Mouse (Mus musculus) WW6 (cell line): Measurements from ENCODE around the gene Marc2.
A peak's percentile ranks its signal among the peaks of the same experiment; 100 is the strongest.

Source experiments
- DNase-seq: peaks from one replicate; pipeline ENCODE4 v3.0.0-alpha.2; 2013; ENCODE audit warnings: low read depth, low spot score

Gene Marc2

DNA sequence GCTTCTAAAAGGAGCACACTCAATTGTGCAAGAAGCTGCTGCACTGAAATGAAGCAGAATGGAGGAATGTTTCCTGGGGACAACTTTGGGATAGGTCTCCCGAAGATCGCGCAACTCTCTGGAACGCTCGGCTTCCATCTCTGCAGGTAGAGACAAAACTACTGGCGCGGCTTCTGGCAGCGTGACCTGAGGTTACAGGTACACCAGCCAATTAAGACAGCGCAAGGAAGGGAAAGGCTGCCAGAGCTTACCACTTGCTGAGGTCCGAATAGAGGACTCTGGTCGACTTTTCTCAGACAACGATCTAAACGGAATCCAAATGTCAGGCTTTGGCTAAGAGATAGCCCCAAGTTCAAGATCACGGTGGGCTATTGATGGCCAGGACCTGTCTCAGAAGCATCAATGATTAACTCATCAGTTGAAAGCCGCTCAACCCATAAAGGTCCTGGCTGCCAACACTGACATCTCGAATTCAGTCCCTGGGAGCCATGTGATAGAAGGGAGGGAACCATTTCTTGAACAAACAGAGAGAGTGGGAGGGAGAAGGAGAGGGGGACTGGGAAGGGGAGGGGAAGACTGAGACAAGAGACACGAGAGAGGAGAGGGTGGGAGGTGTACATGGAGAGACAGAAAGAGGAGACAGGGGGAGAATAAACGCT lies at the start of gene Marc2:
Gene Marc2, minus strand, starts transcription at position 360 of the 659 bp plus-strand sequence.
- no peak for DNase-seq

- no peak for DNase-seq
Observed at GRCm38 (mm10) chr1:184891998-184892397, 45.7 kb upstream of the Marc2 start.

GRCm38 (mm10) chr1:184889454-184889853 lies 43.2 kb upstream of the Marc2 start:
- DNase-seq = no peak

DNA sequence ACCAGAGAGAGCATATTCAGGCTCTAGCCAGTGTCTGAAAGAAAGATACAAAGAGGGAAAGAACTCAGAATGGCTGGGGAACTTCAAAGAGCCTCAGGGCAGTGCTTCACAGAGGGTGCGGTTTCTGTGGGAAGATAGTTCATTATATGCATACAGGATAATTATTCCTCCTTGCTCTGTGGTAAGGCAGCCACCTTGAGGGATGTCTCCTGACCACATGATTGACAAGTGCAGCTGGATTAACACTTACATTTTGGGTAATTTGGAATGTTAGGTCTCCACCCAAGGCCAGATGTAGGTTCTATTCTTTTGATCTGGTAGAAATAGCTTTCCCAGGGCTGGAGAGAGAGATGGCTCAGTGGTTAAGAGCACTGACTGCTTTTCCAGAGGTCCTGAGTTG lies 39.9 kb upstream of the Marc2 start:
- DNase-seq = no peak

DNA sequence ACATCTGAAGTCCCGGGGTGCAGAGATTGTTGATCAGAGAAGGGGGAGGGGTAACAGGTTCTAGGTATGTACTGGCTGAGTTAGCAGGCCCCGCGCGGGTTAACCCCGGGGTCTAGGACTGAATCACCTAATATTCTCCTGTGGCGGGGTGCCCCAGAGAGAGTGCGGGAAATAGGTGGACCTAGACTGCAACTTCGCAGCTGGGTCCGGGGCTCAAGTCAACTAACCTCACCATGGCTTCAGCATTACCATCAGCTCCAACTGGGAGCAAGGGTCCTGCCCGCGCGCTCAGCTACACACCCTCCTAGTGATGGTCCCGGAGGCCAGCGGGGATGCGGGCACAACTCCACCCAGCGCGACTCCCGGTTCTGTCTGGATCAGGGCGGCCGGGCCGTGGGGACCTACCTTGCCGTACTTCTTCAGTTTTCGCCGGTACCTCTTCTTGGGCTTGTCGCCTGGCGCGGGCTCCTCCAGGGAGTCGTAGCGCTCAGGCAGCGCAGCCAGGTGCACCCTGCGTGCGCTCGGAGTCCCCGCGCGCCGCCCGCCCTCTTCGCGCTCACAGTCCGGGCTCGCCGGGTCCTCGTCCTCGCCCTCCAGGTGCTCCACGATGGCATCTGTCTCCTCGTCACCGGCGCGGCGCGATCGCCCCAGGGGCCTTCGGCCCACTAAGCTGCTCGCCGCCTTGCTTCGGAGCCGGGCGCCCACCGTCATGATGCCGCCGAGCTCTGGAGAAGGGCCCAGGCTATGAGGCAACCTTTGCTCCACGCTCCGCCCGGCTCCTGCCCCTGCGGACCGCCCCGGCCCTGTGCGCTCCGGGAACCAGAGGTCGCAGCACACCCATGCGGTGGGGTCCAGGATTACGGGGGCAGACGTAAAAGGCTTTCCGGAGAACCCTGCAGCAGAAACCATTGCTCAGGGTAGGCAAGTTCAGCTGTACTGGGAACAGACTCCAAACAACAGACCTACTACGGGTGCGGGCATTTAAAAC lies 36.3 kb upstream of the Marc2 start, which contains the start of gene C130074G19Rik:
Gene C130074G19Rik, minus strand, starts transcription at position 938 of the 988 bp plus-strand sequence.
- peak; percentile 75 for DNase-seq

DNA sequence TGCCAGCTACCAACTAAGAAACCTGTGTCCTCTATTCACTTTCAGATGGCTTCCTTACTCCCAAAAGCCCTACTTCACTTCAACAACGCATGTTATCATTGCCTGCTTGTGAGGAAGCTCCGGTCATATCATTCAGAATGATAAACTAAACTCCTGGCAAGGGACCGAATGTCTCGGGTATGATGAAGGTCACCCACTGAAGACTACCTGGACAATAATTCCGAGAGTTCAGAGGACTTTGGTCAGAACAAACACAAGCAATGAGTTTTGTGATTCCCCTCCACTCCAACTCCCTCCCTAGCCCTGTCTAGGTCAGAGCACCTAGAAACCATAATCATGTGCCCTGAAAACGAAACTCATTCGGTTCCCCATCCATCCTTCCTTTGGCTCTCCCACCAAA lies 35.6 kb upstream of the Marc2 start:
- no peak for DNase-seq

GRCm38 (mm10) chr1:184881211-184881610 lies 35.0 kb upstream of the Marc2 start:
- DNase-seq = no peak

DNA sequence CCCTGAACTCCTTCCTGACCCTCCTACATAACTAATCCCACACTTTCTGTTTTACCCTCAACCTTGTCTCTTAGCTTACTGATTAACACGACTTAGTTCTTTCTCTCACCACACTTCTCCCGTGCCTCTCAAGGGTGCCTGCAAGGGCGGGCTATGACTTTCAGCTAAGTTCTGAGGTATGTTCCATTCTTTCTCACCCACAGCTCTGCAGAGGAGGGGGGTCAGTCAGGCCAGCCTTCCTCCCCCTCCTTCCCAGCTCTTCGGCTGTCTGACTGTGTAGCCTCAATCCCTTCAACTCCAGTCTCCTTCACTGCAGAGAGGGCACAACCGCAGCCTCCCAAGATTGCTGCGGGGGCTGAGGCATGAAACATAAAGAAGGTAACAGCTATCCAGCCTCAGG lies 32.6 kb upstream of the Marc2 start:
- no peak for DNase-seq

GRCm38 (mm10) chr1:184877306-184877705 lies 31.1 kb upstream of the Marc2 start:
- no peak for DNase-seq

DNA sequence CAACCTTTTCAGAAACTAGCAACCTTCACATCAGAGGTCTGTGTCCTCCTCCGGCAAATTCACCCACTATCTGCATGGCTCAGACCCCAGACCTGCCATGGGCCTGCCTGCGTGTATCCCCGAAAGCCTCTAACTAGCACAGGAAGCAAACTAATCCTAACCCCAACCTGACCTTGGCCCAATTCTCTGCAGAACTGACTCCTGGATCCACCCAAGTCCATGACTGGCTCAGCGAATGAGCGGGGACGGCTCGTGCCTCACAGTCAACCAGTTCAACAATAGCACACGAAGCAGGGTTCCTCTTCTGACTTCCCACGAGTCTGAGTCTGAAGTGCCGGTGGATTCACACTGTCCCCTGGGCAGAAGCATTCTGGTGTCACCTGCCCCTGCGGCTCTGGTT lies 27.7 kb upstream of the Marc2 start:
- DNase-seq = no peak

DNA sequence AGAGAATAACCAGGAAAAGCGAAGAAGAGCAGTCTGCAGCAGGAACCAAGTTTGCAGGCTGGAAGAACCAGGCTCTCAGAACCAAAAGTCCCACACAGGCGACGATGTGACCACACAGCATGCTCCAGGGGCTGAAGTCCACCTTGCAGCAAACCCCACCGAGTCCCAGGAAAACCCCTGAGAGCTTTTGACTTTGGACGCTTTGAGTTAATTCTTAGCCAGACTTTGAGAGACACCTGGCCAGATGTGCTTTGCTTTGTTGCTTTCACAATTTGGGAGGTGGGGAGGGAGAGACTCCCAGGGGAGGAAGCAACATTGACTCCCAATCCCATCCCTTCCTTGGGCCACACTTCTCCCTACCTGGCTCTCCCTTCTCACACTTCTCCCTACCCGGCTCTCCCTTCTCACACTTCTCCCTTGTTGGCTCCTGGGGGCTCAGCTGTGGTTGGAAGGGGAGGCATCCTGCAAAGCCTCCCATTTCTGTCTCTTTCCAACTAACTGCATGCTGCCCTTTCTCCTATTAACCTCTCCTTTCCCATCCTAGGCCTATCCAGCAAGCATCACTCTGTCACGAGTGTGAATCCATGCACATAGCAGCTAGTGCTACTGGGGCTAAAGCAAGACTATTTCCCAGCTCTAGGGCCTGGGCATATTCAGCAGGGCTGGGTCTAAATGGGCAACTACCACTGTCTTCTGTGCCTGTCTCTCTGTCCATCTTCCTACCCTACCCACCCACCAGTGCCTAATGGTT lies 26.0 kb upstream of the Marc2 start:
- DNase-seq = no peak

GRCm38 (mm10) chr1:184871506-184871905 lies 25.3 kb upstream of the Marc2 start:
- DNase-seq = no peak

- no peak for DNase-seq
Observed at GRCm38 (mm10) chr1:184870646-184871385, 24.6 kb upstream of the Marc2 start.

DNA sequence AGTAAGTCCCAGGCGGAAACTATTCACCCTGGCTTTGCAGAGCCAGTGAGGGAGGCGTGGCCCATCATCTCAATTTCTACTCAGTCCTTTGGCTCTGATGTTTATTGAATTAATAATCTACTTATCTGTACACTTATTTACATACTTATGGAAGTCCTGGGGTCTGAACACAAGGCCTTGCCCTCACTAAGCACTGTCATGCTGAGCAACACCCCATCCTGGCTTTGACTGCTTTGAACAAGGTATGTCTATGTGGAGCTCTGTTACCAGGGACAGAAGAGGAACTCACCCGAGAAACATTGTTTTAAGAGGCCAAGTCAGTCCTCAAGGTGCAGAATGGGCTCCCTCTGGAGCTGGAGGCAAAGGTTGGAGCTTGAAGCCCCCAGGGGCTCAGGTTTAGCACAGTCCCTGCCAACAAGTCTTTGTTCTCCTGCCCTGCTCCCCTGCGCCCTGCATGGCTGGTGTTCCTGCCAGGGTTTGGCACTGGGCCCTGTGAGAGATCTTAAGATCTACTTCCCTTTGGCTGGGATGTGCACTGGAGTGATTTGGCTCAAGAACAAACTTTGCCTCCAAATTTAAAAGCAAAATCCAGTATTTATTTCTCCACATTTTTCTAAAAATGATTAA lies 23.8 kb upstream of the Marc2 start:
- no peak for DNase-seq

DNA sequence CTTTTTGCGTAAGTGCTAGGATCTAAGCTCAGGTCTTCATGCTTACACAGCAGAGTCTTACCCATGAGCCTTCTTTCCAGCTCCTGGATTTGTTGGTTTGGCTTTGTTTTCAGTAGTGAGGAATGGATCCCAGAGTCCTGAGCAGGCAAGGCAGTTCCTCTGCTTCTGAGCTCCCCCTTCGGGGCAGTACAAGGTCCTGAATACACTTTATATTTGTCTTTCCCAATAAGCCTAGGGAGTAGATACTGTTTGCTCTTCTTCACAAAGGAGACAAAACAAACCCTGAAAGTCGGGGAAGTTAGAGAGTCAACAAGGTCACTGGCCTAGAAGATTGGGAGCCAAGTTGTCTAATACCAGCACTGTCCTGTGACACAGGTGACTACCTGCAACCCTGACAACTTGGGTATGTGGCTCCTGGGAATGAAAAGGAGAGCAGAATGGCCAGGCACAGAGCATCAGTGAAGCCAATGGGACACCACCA lies 21.4 kb upstream of the Marc2 start:
- no peak for DNase-seq

DNA sequence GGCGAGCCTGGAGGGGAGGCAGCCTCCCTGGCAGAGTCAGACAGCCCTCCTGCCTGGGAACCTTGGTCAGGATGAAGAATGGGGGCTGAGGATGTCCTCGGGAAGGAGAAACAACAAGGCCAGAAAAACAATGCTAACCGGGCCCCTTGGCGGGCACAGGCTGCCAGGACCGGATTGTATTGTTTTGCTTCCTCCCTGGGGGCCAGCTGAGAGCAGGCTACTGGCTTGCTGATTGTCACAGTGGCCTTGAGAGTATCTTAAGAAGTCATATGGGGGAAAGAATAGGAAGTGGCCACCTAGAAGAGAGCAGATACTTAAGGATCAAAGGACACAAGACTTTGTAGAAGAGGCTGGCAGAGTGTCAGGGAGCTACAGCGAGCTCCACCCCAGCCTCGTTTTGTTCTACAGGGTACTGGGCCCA lies 18.1 kb upstream of the Marc2 start:
- DNase-seq = no peak

GRCm38 (mm10) chr1:184862636-184863035 lies 16.4 kb upstream of the Marc2 start:
- no peak for DNase-seq

GRCm38 (mm10) chr1:184861551-184861950 lies 15.3 kb upstream of the Marc2 start:
- no peak for DNase-seq

DNA sequence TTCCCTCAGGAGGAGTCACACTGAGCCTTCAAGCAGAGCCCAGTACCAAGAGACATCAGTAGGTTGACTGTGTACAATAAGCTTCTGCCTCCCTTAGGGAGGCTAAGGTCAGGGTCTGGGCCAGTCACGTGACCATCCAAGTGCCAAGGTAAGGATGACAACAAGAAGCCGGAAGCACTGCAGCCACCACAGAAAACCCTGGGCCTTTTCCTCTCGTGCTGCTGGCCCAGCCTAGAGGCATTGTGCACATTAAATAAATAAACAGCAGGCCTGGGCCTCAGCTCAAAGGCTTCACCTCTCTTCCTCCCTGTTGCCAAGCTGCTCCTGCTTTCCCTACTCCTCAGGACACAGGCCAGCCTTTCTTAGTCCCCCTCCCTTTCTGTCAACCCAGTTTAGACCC lies 14.0 kb upstream of the Marc2 start:
- DNase-seq = no peak

DNA sequence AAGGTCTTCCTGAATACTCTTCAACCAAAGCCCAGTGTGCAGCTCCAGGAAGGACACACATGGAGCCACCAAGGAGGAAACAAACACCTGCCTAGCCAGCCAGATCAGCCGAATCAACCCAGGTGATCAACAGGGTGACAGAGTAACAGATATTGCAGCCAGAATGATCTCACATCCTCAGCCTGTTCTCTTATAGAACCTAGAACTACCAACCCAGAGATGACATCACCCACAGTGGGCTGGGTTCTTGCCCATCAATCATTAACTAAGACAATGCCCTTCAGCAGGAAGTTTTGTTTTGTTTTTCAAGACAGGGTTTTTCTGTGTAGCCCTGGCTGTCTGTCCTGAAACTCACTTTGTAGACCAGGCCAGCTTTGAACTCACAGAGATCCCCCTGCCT lies 12.0 kb upstream of the Marc2 start:
- no peak for DNase-seq

DNA sequence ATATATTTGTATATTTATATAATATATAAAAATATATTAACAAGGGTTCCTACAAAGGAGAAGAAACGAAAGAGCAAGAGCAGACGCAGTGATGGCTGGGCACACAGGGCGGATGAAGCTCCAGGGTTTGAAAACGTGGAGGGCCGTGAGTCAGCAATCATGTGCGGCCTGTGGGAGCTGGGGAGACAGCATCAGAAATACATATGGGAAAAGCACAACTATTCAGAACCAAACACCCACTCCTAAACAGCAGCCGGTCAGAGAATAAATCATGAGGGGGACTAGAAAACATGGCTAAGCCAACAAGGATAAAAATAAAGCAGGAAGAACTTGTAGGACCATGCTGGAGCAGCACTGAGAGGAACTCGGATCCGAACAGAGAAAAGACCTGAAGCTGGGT lies 11.0 kb upstream of the Marc2 start:
- no peak for DNase-seq
